18 mouse cellular contexts compared by ENCODE assay signal in the genomic region with DNA sequence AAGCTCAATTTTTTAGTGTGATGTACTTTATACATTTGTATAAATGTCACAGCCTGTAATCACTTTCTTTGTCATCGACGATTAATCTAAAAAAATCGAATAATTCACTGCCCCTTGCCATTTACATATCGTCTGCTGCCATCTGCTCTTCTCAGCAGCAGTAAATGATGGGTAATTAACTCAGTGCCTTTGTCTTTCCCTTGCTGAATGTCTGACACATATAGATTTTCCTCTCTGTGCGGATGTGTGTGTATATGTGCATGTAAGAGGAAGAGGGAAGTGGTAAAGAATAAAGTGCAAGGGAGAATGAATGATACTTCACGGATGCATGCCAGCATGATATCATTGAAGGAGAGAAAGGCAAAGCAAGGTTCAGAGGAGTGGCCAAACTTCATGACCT.
DNase-seq lines count a peak whose midpoint lies in the region; ATAC-seq lines count a peak whose summit lies in the region.
"Had no signal": no experiment of that assay in that cellular context is flagged by ENCODE, and none has a peak within 500 bp of the region (broad histone marks: within the 10 kb centered on the region; RNA-seq: fewer than 3 reads in every experiment).

No protein-coding gene starts in this region.

- no peak overlapping the region for H3K27ac ChIP-seq in midbrain, embryonic 11.5 days (ENCODE audit: low read depth, low read length)
- no peak overlapping the region for H3K27ac ChIP-seq in midbrain, embryonic 10.5 days (replicated peaks)
- H3K27ac ChIP-seq in hindbrain, embryonic 11.5 days (ENCODE audit: low read depth, low read length) = peak overlapping the region; percentile 56; the same call in 1 of the 2 replicates
- peak overlapping the region; percentile 89 for H3K27ac ChIP-seq in midbrain, embryonic 13.5 days
- H3K27ac ChIP-seq in neural tube, embryonic 15.5 days (replicated peaks) = peak overlapping the region; percentile 90
- H3K27ac ChIP-seq: limb, embryonic 13.5 days; liver, embryonic 14.5 days had no signal

- no peak overlapping the region for H3K4me2 ChIP-seq in midbrain, embryonic 11.5 days
- no peak overlapping the region for H3K4me2 ChIP-seq in hindbrain, embryonic 11.5 days (replicated peaks; ENCODE audit: low read depth, low read length)
- no peak overlapping the region for H3K4me2 ChIP-seq in midbrain, embryonic 13.5 days (replicated peaks)
- H3K4me2 ChIP-seq in neural tube, embryonic 15.5 days = peak overlapping the region; percentile 43; the same call in 1 of the 2 replicates
- H3K4me2 ChIP-seq: limb, embryonic 13.5 days had no signal

- no peaks in the 10 kb centered on the region for H3K27me3 ChIP-seq in midbrain, embryonic 11.5 days (ENCODE audit: control insufficient read depth, insufficient read depth, low read length)
- H3K27me3 ChIP-seq in midbrain, embryonic 10.5 days (ENCODE audit: low read depth, poor library complexity, severe bottlenecking) = no peaks in the 10 kb centered on the region
- no peaks in the 10 kb centered on the region for H3K27me3 ChIP-seq in hindbrain, embryonic 11.5 days (ENCODE audit: control insufficient read depth, insufficient read depth, low read length)
- H3K27me3 ChIP-seq in midbrain, embryonic 13.5 days = no peaks in the 10 kb centered on the region
- no peaks in the 10 kb centered on the region for H3K27me3 ChIP-seq in neural tube, embryonic 15.5 days (replicated peaks)
- H3K27me3 ChIP-seq: limb, embryonic 13.5 days had no signal

- peaks cover 5% of the 10 kb centered on the region for H3K4me1 ChIP-seq in midbrain, embryonic 11.5 days (ENCODE audit: control insufficient read depth, insufficient read depth, low read length)
- peaks cover 9% of the 10 kb centered on the region for H3K4me1 ChIP-seq in midbrain, embryonic 10.5 days
- H3K4me1 ChIP-seq in hindbrain, embryonic 11.5 days (replicated peaks; ENCODE audit: control insufficient read depth, insufficient read depth, low read length) = no peaks in the 10 kb centered on the region
- H3K4me1 ChIP-seq in midbrain, embryonic 13.5 days (replicated peaks) = peaks cover 20% of the 10 kb centered on the region
- peaks cover 3% of the 10 kb centered on the region; the same call in 1 of the 2 replicates for H3K4me1 ChIP-seq in neural tube, embryonic 15.5 days
- H3K4me1 ChIP-seq: limb, embryonic 13.5 days had no signal

- ATAC-seq in midbrain, embryonic 11.5 days (ENCODE audit: low FRiP score) = peak; percentile 65
- peak; percentile 74 for ATAC-seq in hindbrain, embryonic 11.5 days (ENCODE audit: low FRiP score)
- peak; percentile 29; the same call in 1 of the 2 replicates for ATAC-seq in midbrain, embryonic 13.5 days
- peak; percentile 42 for ATAC-seq in neural tube, embryonic 15.5 days (ENCODE audit: low FRiP score)

- WGBS in midbrain, embryonic 11.5 days = 72% methylated on average over 6 of the region's 6 CpGs
- 85% methylated on average over 6 of the region's 6 CpGs for WGBS in midbrain, embryonic 10.5 days
- WGBS in hindbrain, embryonic 11.5 days = 58% methylated on average over 6 of the region's 6 CpGs
- WGBS in midbrain, embryonic 13.5 days = 40% methylated on average over 6 of the region's 6 CpGs
- 23% methylated on average over 6 of the region's 6 CpGs for WGBS in neural tube, embryonic 15.5 days

- H3K36me3 ChIP-seq in midbrain, embryonic 11.5 days (ENCODE audit: control insufficient read depth, insufficient read depth, low read length) = no peaks in the 10 kb centered on the region
- no peaks in the 10 kb centered on the region for H3K36me3 ChIP-seq in midbrain, embryonic 10.5 days
- H3K36me3 ChIP-seq in hindbrain, embryonic 11.5 days (ENCODE audit: control insufficient read depth, insufficient read depth, low read length) = no peaks in the 10 kb centered on the region
- no peaks in the 10 kb centered on the region for H3K36me3 ChIP-seq in midbrain, embryonic 13.5 days
- H3K36me3 ChIP-seq in neural tube, embryonic 15.5 days = no peaks in the 10 kb centered on the region
- H3K36me3 ChIP-seq: limb, embryonic 13.5 days had no signal

- H3K9me3 ChIP-seq in midbrain, embryonic 11.5 days (ENCODE audit: control insufficient read depth, low read length) = no peaks in the 10 kb centered on the region
- no peaks in the 10 kb centered on the region for H3K9me3 ChIP-seq in midbrain, embryonic 10.5 days (replicated peaks)
- no peaks in the 10 kb centered on the region for H3K9me3 ChIP-seq in hindbrain, embryonic 11.5 days (ENCODE audit: control insufficient read depth, low read length)
- no peaks in the 10 kb centered on the region for H3K9me3 ChIP-seq in midbrain, embryonic 13.5 days
- H3K9me3 ChIP-seq in neural tube, embryonic 15.5 days (replicated peaks) = no peaks in the 10 kb centered on the region
- H3K9me3 ChIP-seq: limb, embryonic 13.5 days had no signal

- no peak for DNase-seq in midbrain, embryonic 11.5 days (ENCODE audit: low spot score, missing footprints)
- DNase-seq in midbrain, embryonic 10.5 days (ENCODE audit: low spot score) = no peak
- no peak for DNase-seq in hindbrain, embryonic 11.5 days (ENCODE audit: low spot score)
- no peak for DNase-seq in ovary, postnatal 10 days (ENCODE audit: low spot score)
- no peak for DNase-seq in cerebellum, postnatal 10 days
- no peak for DNase-seq in frontal cortex, postnatal 14 days (ENCODE audit: low spot score in 2 of 2)
- DNase-seq: adrenal gland, adult 8-10 months; cerebellum, adult 11-12 months; cerebellum, postnatal 36 days; kidney, adult 18-20 months; kidney, postnatal 36 days; right cerebral cortex, postnatal 4 days; thymus, postnatal 36 days had no signal

- no peak overlapping the region for H3K9ac ChIP-seq in midbrain, embryonic 11.5 days (ENCODE audit: low read length)
- H3K9ac ChIP-seq in hindbrain, embryonic 11.5 days (ENCODE audit: low read depth, low read length) = no peak overlapping the region
- H3K9ac ChIP-seq in midbrain, embryonic 13.5 days (replicated peaks) = no peak overlapping the region
- H3K9ac ChIP-seq in neural tube, embryonic 15.5 days (replicated peaks) = no peak overlapping the region
- H3K9ac ChIP-seq: limb, embryonic 13.5 days; liver, embryonic 14.5 days had no signal

- no peak overlapping the region for H3K4me3 ChIP-seq in midbrain, embryonic 11.5 days (ENCODE audit: low read depth, low read length)
- H3K4me3 ChIP-seq in midbrain, embryonic 10.5 days = no peak overlapping the region
- H3K4me3 ChIP-seq in hindbrain, embryonic 11.5 days (ENCODE audit: low read depth, low read length) = no peak overlapping the region
- H3K4me3 ChIP-seq in midbrain, embryonic 13.5 days (replicated peaks) = no peak overlapping the region
- no peak overlapping the region for H3K4me3 ChIP-seq in neural tube, embryonic 15.5 days (replicated peaks)
- H3K4me3 ChIP-seq: erythroblast, embryonic 14.5 days; limb, embryonic 13.5 days had no signal

Comparison
In these comparisons a context has a peak if more than half of its experiments do, and no peak if none do; other contexts are left out.
1. H3K27ac ChIP-seq: peak in hindbrain, embryonic 11.5 days (single experiment), midbrain, embryonic 13.5 days (single experiment) and neural tube, embryonic 15.5 days (single experiment); none in midbrain, embryonic 11.5 days (single experiment) and midbrain, embryonic 10.5 days (single experiment).
2. Peak in every context shown above with its lines, with median percentiles within 50 percentile points of each other: ATAC-seq.